Mouse (Mus musculus) MEL (cell line): Measurements from ENCODE around the gene Snd1. TPM values are rescaled to one million over a fixed set of nuclear protein-coding genes. Genes with fewer than 3 reads are reported as not detected.

ENCODE experiments used
- DNase-seq: peaks from one replicate; pipeline ENCODE4 v3.0.0; 2011; ENCODE audit warnings: low read depth, low spot score
- H3K27ac ChIP-seq: 2 replicates; pipeline ENCODE4 v1.5.1; 2012; ENCODE audit warnings: low read depth, mild to moderate bottlenecking, control low read depth, low read length, moderate library complexity; ENCODE audit not compliant: control insufficient read depth
- H3K27me3 ChIP-seq, 2 experiments: fragments of 150-350 bp in 1 of 2; sonication (generic) in 1 of 2; 2 replicates each; pipeline ENCODE4 v1.6.1; 2012; ENCODE audit warnings: low read length in 2 of 2, mild to moderate bottlenecking in 2 of 2, improper control_type of control experiment in 1 of 2, moderate library complexity in 1 of 2; ENCODE audit not compliant: insufficient read depth in 2 of 2, control insufficient read depth in 1 of 2
- H3K36me3 ChIP-seq, 2 experiments: 2 replicates each; pipeline ENCODE4 v1.6.1; 2012 to 2014; ENCODE audit warnings: low read length in 2 of 2, improper control_type of control experiment in 1 of 2, inconsistent platforms in 1 of 2, mild to moderate bottlenecking in 1 of 2; ENCODE audit not compliant: insufficient read depth in 2 of 2, control insufficient read depth in 1 of 2
- H3K4me1 ChIP-seq, 2 experiments: fragments of 150-350 bp in 1 of 2; sonication (generic) in 1 of 2; 2 replicates each; pipeline ENCODE4 v1.6.1; 2012; ENCODE audit warnings: low read length in 2 of 2, improper control_type of control experiment in 1 of 2, mild to moderate bottlenecking in 1 of 2; ENCODE audit not compliant: insufficient read depth in 2 of 2, control insufficient read depth in 1 of 2
- H3K4me3 ChIP-seq, 2 experiments: fragments of 150-350 bp in 1 of 2; sonication (generic) in 1 of 2; 2 replicates each; pipeline ENCODE4 v1.5.1; 2012; ENCODE audit warnings: low read depth in 2 of 2, low read length in 2 of 2, mild to moderate bottlenecking in 2 of 2, moderate library complexity in 2 of 2, control low read depth in 1 of 2, improper control_type of control experiment in 1 of 2; ENCODE audit not compliant: control insufficient read depth in 1 of 2, insufficient read depth in 1 of 2
- H3K79me2 ChIP-seq: 2 replicates; pipeline ENCODE4 v1.6.1; 2012; ENCODE audit warnings: mild to moderate bottlenecking, low read length, moderate library complexity; ENCODE audit not compliant: control insufficient read depth, poor library complexity, insufficient read depth
- H3K9ac ChIP-seq: 2 replicates; pipeline ENCODE4 v1.6.1; 2012; ENCODE audit warnings: low read depth, mild to moderate bottlenecking, control low read depth, low read length, moderate library complexity; ENCODE audit not compliant: control insufficient read depth, poor library complexity, severe bottlenecking
- H3K9me3 ChIP-seq: fragments of 150-350 bp; sonication (generic); replicated peaks from 2 replicates; pipeline ENCODE4 v1.6.1; 2012; ENCODE audit warnings: mild to moderate bottlenecking, low read length, improper control_type of control experiment, moderate library complexity; ENCODE audit not compliant: insufficient read depth
- CHD1 ChIP-seq: IDR thresholded peaks from 2 replicates; pipeline ENCODE4 v1.6.1; 2012; ENCODE audit warnings: low read depth, mild to moderate bottlenecking, inconsistent platforms, low read length, improper control_type of control experiment
- CTCF ChIP-seq, 3 experiments: IDR thresholded peaks in 2 of 3; conservative IDR thresholded peaks in 1 of 3; 2 replicates each; pipeline ENCODE4 v1.5.1; 2011 to 2012; ENCODE audit warnings: low read length in 3 of 3, low read depth in 2 of 3, mild to moderate bottlenecking in 2 of 3, improper control_type of control experiment in 1 of 3, inconsistent platforms in 1 of 3, mixed read lengths in 1 of 3, moderate library complexity in 1 of 3; ENCODE audit not compliant: control insufficient read depth in 1 of 3, insufficient read depth in 1 of 3, poor library complexity in 1 of 3, severe bottlenecking in 1 of 3
- ELF1 ChIP-seq: IDR thresholded peaks from 2 replicates; pipeline ENCODE4 v1.6.1; 2014; ENCODE audit warnings: low read depth, mild to moderate bottlenecking, inconsistent platforms, low read length, improper control_type of control experiment, moderate library complexity
- EP300 ChIP-seq, 2 experiments: IDR thresholded peaks; 2 replicates each; pipeline ENCODE4 v1.6.1; 2011; ENCODE audit warnings: improper control_type of control experiment in 2 of 2, low read length in 2 of 2, low read depth in 1 of 2, mild to moderate bottlenecking in 1 of 2
- ETS1 ChIP-seq: IDR thresholded peaks from 2 replicates; pipeline ENCODE4 v1.6.1; 2012; ENCODE audit warnings: low read depth, mild to moderate bottlenecking, inconsistent platforms, low read length, improper control_type of control experiment, moderate library complexity
- GABPA ChIP-seq: IDR thresholded peaks from 2 replicates; pipeline ENCODE4 v1.6.1; 2012; ENCODE audit warnings: low read depth, mild to moderate bottlenecking, inconsistent platforms, low read length, improper control_type of control experiment, moderate library complexity
- GATA1 ChIP-seq: IDR thresholded peaks from 2 replicates; pipeline ENCODE4 v1.6.1; 2011; ENCODE audit warnings: low read depth, low read length, improper control_type of control experiment
- KAT2A ChIP-seq: conservative IDR thresholded peaks from 2 replicates; pipeline ENCODE4 v1.6.1; 2012; ENCODE audit warnings: low read depth, low read length, improper control_type of control experiment, inconsistent platforms
- MAX ChIP-seq: IDR thresholded peaks from 2 replicates; pipeline ENCODE4 v1.6.1; 2011; ENCODE audit warnings: low read length, improper control_type of control experiment
- MEF2A ChIP-seq: IDR thresholded peaks from 2 replicates; pipeline ENCODE4 v1.6.1; 2014; ENCODE audit warnings: low read depth, mild to moderate bottlenecking, inconsistent platforms, low read length, improper control_type of control experiment; ENCODE audit not compliant: poor library complexity, insufficient replicate concordance, severe bottlenecking; ENCODE audit errors: extremely low read depth
- MXI1 ChIP-seq: IDR thresholded peaks from 2 replicates; pipeline ENCODE4 v1.6.1; 2011; ENCODE audit warnings: mild to moderate bottlenecking, low read depth, low read length, improper control_type of control experiment
- MYB ChIP-seq: IDR thresholded peaks from 2 replicates; pipeline ENCODE4 v1.6.1; 2011; ENCODE audit warnings: mild to moderate bottlenecking, low read depth, low read length, improper control_type of control experiment
- POLR2A ChIP-seq, 2 experiments: IDR thresholded peaks; 2 replicates each; pipeline ENCODE4 v1.6.1; 2011 to 2012; ENCODE audit warnings: low read length in 2 of 2, mild to moderate bottlenecking in 2 of 2, control low read depth in 1 of 2, improper control_type of control experiment in 1 of 2, low read depth in 1 of 2, moderate library complexity in 1 of 2; ENCODE audit not compliant: control insufficient read depth in 1 of 2, insufficient read depth in 1 of 2, poor library complexity in 1 of 2
- POLR2AphosphoS5 ChIP-seq: IDR thresholded peaks from 2 replicates; pipeline ENCODE4 v1.6.1; 2012; ENCODE audit warnings: low read depth, borderline replicate concordance, mild to moderate bottlenecking, inconsistent platforms, low read length, moderate library complexity, mixed read lengths
- RAD21 ChIP-seq: IDR thresholded peaks from 2 replicates; pipeline ENCODE4 v1.6.1; 2011; ENCODE audit warnings: mild to moderate bottlenecking, low read depth, low read length, improper control_type of control experiment
- RCOR1 ChIP-seq: IDR thresholded peaks from 2 replicates; pipeline ENCODE4 v1.6.1; 2012; ENCODE audit warnings: low read depth, mild to moderate bottlenecking, inconsistent platforms, low read length, improper control_type of control experiment
- SIN3A ChIP-seq: IDR thresholded peaks from 2 replicates; pipeline ENCODE4 v1.6.1; 2012; ENCODE audit warnings: low read length, improper control_type of control experiment, inconsistent platforms
- USF1 ChIP-seq: IDR thresholded peaks from 2 replicates; pipeline ENCODE4 v1.6.1; 2014; ENCODE audit warnings: low read depth, mild to moderate bottlenecking, inconsistent platforms, low read length, improper control_type of control experiment, moderate library complexity
- USF2 ChIP-seq, 2 experiments: IDR thresholded peaks; 2 replicates each; pipeline ENCODE4 v1.6.1; 2011 to 2012; ENCODE audit warnings: improper control_type of control experiment in 2 of 2, low read length in 2 of 2, borderline replicate concordance in 1 of 2, inconsistent platforms in 1 of 2, low read depth in 1 of 2, mild to moderate bottlenecking in 1 of 2; ENCODE audit not compliant: insufficient read depth in 1 of 2
- ZC3H11A ChIP-seq: IDR thresholded peaks from 2 replicates; pipeline ENCODE4 v1.6.1; 2012; ENCODE audit warnings: low read depth, mild to moderate bottlenecking, inconsistent platforms, low read length, improper control_type of control experiment
- ZMIZ1 ChIP-seq: IDR thresholded peaks from 2 replicates; pipeline ENCODE4 v1.6.1; 2012; ENCODE audit warnings: low read depth, mild to moderate bottlenecking, inconsistent platforms, low read length, improper control_type of control experiment, moderate library complexity
- polyA plus RNA-seq, 2 experiments: library from polyadenylated mRNA; stranded (reverse) in 1 of 2; unstranded in 1 of 2; fragments of >175 nt in 1 of 2; fragments of >200 nt in 1 of 2; gene quantifications; 2 replicates each; pipeline versions ENCODE4 v1.2.1 to v1.2.4; 2012; ENCODE audit warnings: low replicate concordance in 2 of 2, low read depth in 1 of 2; ENCODE audit not compliant: insufficient read length in 2 of 2, insufficient read depth in 1 of 2, missing spikeins in 1 of 2
- total RNA-seq: library from RNA; depleted of rRNA; stranded (reverse); fragments of 300-350 nt; gene quantifications from 2 replicates; pipeline ENCODE4 v1.2.3, GENCODE M21; 2012

Gene Snd1
- total and polyA plus RNA-seq, 3 experiments, result 192 to 280 TPM; not detected in 1

GRCm38 (mm10) chr6:28804751-28805150 is 329.8 kb downstream of the Snd1 start:
- no peak overlapping the region for H3K27ac ChIP-seq
- TF ChIP-seq RCOR1 (no peak), MEF2A (no peak), POLR2AphosphoS5 (no peak), ETS1 (no peak), USF2 (IDR thresholded peaks at IDR 0.05; ENCODE audit: borderline replicate concordance in 1 of 2, insufficient read depth in 1 of 2, low read depth in 1 of 2, low read length in 2 of 2) (no peak), GATA1 (no peak), ELF1 (no peak), GABPA (no peak), CTCF (IDR thresholded peaks at IDR 0.05 in 2 of 3, conservative IDR thresholded peaks at IDR 0.05 in 1 of 3; ENCODE audit: control insufficient read depth in 1 of 3, insufficient read depth in 1 of 3, low read depth in 2 of 3, low read length in 3 of 3, poor library complexity in 1 of 3, severe bottlenecking in 1 of 3) (no peak), MXI1 (no peak), USF1 (no peak), RAD21 (no peak), ZMIZ1 (no peak), SIN3A (no peak)
- TF ChIP-seq, all 39 proteins: peak for 0
- Histone ChIP-seq H3K36me3 (peaks cover 0 to 13% of the 10 kb centered on the region in 2 experiments; a peak in 2 of 4 replicates), H3K9me3 (no peaks in the 10 kb centered on the region), H3K4me1 (no peaks in the 10 kb centered on the region), H3K9ac (no peak overlapping the region), H3K79me2 (no peaks in the 10 kb centered on the region), H3K27me3 (no peaks in the 10 kb centered on the region), H3K4me3 (no peak overlapping the region)
- DNase-seq, result no peak

DNA sequence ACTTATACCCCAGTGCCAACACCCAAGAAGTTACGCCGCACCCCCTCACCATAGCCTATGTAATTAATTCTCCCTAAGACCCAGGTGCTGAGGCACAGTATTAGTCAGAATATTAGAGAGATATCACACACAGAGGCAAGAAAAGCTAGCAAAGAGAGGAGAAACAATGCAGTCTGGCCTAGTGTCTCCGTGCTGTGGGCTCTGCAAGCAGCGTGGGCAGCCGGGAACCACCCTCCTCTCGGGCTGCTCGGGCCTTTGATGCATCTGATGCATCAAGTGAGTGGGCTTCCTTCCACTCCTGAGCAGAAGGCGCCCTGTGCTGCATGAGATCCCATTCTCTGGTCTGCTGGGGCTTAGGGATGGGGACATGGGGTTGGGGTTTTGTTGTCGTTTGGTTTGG is 338.1 kb downstream of the Snd1 start:
- H3K79me2 ChIP-seq, result no peaks in the 10 kb centered on the region
- H3K9ac ChIP-seq, result no peak overlapping the region
- no peak overlapping the region for H3K4me3 ChIP-seq
- no peak overlapping the region for H3K27ac ChIP-seq
- DNase-seq, result no peak
- no peak for TF ChIP-seq MEF2A
- no peak for TF ChIP-seq ZC3H11A
- no peak for TF ChIP-seq MYB
- TF ChIP-seq POLR2A (IDR thresholded peaks at IDR 0.05; ENCODE audit: control insufficient read depth in 1 of 2, insufficient read depth in 1 of 2, low read depth in 1 of 2, low read length in 2 of 2, poor library complexity in 1 of 2), result no peak
- no peak for TF ChIP-seq CHD1
- no peak for TF ChIP-seq EP300 (IDR thresholded peaks at IDR 0.05; ENCODE audit: low read depth in 1 of 2, low read length in 2 of 2)
- no peak for TF ChIP-seq MXI1
- TF ChIP-seq KAT2A, result no peak
- no peak for TF ChIP-seq GABPA
- no peak for TF ChIP-seq CTCF (IDR thresholded peaks at IDR 0.05 in 2 of 3, conservative IDR thresholded peaks at IDR 0.05 in 1 of 3; ENCODE audit: control insufficient read depth in 1 of 3, insufficient read depth in 1 of 3, low read depth in 2 of 3, low read length in 3 of 3, poor library complexity in 1 of 3, severe bottlenecking in 1 of 3)
- no peak for TF ChIP-seq MAX
- H3K27me3 ChIP-seq, result no peaks in the 10 kb centered on the region
- no peaks in the 10 kb centered on the region for H3K4me1 ChIP-seq
- no peaks in the 10 kb centered on the region for H3K9me3 ChIP-seq
- no peaks in the 10 kb centered on the region; a peak in 1 of 4 replicates for H3K36me3 ChIP-seq
